Mouse (Mus musculus): ENCODE data around the gene Brd2.

DNA sequence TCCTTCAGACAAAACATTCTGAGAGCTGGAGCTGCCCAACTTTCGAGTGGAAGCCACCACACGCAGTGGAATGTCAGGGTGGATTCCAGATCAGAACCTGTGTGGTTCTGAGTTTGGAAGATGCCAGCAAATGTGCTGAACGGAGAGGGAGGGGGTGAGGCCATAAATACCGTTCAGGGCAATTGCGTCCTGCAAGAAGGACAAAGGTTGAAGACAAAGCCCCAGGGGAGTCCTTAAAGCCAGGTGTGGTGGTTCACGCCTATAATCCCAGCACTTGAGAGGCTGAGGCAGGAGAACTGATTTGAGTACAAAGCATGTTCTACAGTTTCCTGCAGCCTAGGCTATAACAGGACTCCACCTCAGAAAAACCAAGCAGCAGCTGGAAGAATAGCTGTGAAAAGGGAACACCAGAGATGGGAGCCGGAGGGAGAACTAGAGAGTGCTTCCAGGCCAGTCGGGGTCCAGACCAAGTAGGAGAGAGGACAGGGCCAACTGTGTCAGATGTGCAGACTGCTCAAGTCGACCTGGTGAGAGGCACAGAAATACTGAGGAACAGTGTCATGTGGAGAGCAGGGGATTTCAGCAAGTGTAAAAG, 4.5 kb upstream of the Brd2 start:
- TF ChIP-seq HCFC1 (IDR thresholded peaks at IDR 0.05; ENCODE audit: borderline replicate concordance, insufficient read depth, low read length) (no peak), CHD2 (IDR thresholded peaks at IDR 0.05; ENCODE audit: low read depth, low read length) (no peak)

Data from ES-E14 (cell line).